Mouse (Mus musculus): ENCODE results near the gene Slc35f6. TPM values are rescaled to one million over a fixed set of nuclear protein-coding genes. Genes with fewer than 3 reads are reported as not detected.

Slc35f6 gene
- polyA plus RNA-seq, 1 experiment from 2014 or later = 33.0 TPM

- no peak overlapping the region for H3K4me2 ChIP-seq (ENCODE audit: low read length)
- ATAC-seq = no peak
These were observed 29.9 kb upstream of the Slc35f6 start for GRCm38 (mm10) chr5:30617851-30618250.

GRCm38 (mm10) chr5:30618376-30619003, 29.2 kb upstream of the Slc35f6 start:
- H3K27ac ChIP-seq (ENCODE audit: low read length) = no peak overlapping the region
- no peak for ATAC-seq
- no peak overlapping the region for H3K4me2 ChIP-seq (ENCODE audit: low read length)
- H3K36me3 ChIP-seq (ENCODE audit: control insufficient read depth, insufficient read depth, low read length) = no peaks in the 10 kb centered on the region
- WGBS = 85% methylated on average over 8 of the region's 8 CpGs
- H3K4me1 ChIP-seq (ENCODE audit: control insufficient read depth, insufficient read depth, low read length) = peaks cover 14% of the 10 kb centered on the region
- H3K9me3 ChIP-seq (replicated peaks; ENCODE audit: control insufficient read depth, low read length, poor library complexity, severe bottlenecking) = no peaks in the 10 kb centered on the region
- H3K9ac ChIP-seq (ENCODE audit: low read depth, low read length) = no peak overlapping the region
- no peak overlapping the region for H3K4me3 ChIP-seq (ENCODE audit: low read depth, low read length)
- H3K27me3 ChIP-seq (ENCODE audit: control insufficient read depth, insufficient read depth, low read depth, low read length) = peaks cover 18% of the 10 kb centered on the region

More at GRCm38 (mm10) chr5:30617851-30618250, 29.9 kb upstream of the Slc35f6 start:
- H3K9ac ChIP-seq (ENCODE audit: low read depth, low read length) = no peak overlapping the region
- peaks cover 13% of the 10 kb centered on the region for H3K4me1 ChIP-seq (ENCODE audit: control insufficient read depth, insufficient read depth, low read length)
- H3K9me3 ChIP-seq (replicated peaks; ENCODE audit: control insufficient read depth, low read length, poor library complexity, severe bottlenecking) = no peaks in the 10 kb centered on the region
- no peak overlapping the region for H3K4me3 ChIP-seq (ENCODE audit: low read depth, low read length)
- peaks cover 17% of the 10 kb centered on the region for H3K27me3 ChIP-seq (ENCODE audit: control insufficient read depth, insufficient read depth, low read depth, low read length)
- H3K27ac ChIP-seq (ENCODE audit: low read length) = no peak overlapping the region
- 34% methylated on average over 11 of the region's 11 CpGs for WGBS
- no peaks in the 10 kb centered on the region for H3K36me3 ChIP-seq (ENCODE audit: control insufficient read depth, insufficient read depth, low read length)

- peaks cover 14% of the 10 kb centered on the region for H3K4me1 ChIP-seq (ENCODE audit: control insufficient read depth, insufficient read depth, low read length)
- H3K9me3 ChIP-seq (replicated peaks; ENCODE audit: control insufficient read depth, low read length, poor library complexity, severe bottlenecking) = no peaks in the 10 kb centered on the region
- no peak overlapping the region for H3K9ac ChIP-seq (ENCODE audit: low read depth, low read length)
- H3K4me2 ChIP-seq (ENCODE audit: low read length) = no peak overlapping the region
- no peak for ATAC-seq
- H3K27ac ChIP-seq (ENCODE audit: low read length) = no peak overlapping the region
- no peak overlapping the region for H3K4me3 ChIP-seq (ENCODE audit: low read depth, low read length)
- no peaks in the 10 kb centered on the region for H3K36me3 ChIP-seq (ENCODE audit: control insufficient read depth, insufficient read depth, low read length)
- WGBS = 87% methylated on average over 2 of the region's 2 CpGs
- H3K27me3 ChIP-seq (ENCODE audit: control insufficient read depth, insufficient read depth, low read depth, low read length) = peaks cover 18% of the 10 kb centered on the region
These were observed 28.5 kb upstream of the Slc35f6 start for GRCm38 (mm10) chr5:30619211-30619610.

- ATAC-seq = no peak
- WGBS = over 99% methylated on average over 20 of the region's 20 CpGs
- H3K4me2 ChIP-seq (ENCODE audit: low read length) = no peak overlapping the region
- peaks cover 11% of the 10 kb centered on the region for H3K4me1 ChIP-seq (ENCODE audit: control insufficient read depth, insufficient read depth, low read length)
- peaks cover 18% of the 10 kb centered on the region for H3K27me3 ChIP-seq (ENCODE audit: control insufficient read depth, insufficient read depth, low read depth, low read length)
- H3K36me3 ChIP-seq (ENCODE audit: control insufficient read depth, insufficient read depth, low read length) = no peaks in the 10 kb centered on the region
- no peak overlapping the region for H3K27ac ChIP-seq (ENCODE audit: low read length)
- H3K9me3 ChIP-seq (replicated peaks; ENCODE audit: control insufficient read depth, low read length, poor library complexity, severe bottlenecking) = no peaks in the 10 kb centered on the region
- no peak overlapping the region for H3K9ac ChIP-seq (ENCODE audit: low read depth, low read length)
- no peak overlapping the region for H3K4me3 ChIP-seq (ENCODE audit: low read depth, low read length)
These were observed 27.2 kb upstream of the Slc35f6 start for GRCm38 (mm10) chr5:30620567-30620966.

- H3K4me1 ChIP-seq (ENCODE audit: control insufficient read depth, insufficient read depth, low read length) = peaks cover 11% of the 10 kb centered on the region
- no peak overlapping the region for H3K9ac ChIP-seq (ENCODE audit: low read depth, low read length)
- H3K4me2 ChIP-seq (ENCODE audit: low read length) = no peak overlapping the region; the same call in 1 of the 2 replicates
- 94% methylated on average over 9 of the region's 9 CpGs for whole genome bisulfite sequencing
- H3K4me3 ChIP-seq (ENCODE audit: low read depth, low read length) = no peak overlapping the region
- no peaks in the 10 kb centered on the region for H3K9me3 ChIP-seq (replicated peaks; ENCODE audit: control insufficient read depth, low read length, poor library complexity, severe bottlenecking)
- no peaks in the 10 kb centered on the region for H3K36me3 ChIP-seq (ENCODE audit: control insufficient read depth, insufficient read depth, low read length)
- H3K27ac ChIP-seq (ENCODE audit: low read length) = no peak overlapping the region
- peaks cover 18% of the 10 kb centered on the region for H3K27me3 ChIP-seq (ENCODE audit: control insufficient read depth, insufficient read depth, low read depth, low read length)
- ATAC-seq = no peak
These were observed 26.4 kb upstream of the Slc35f6 start for GRCm38 (mm10) chr5:30621211-30621790.

GRCm38 (mm10) chr5:30621844-30622176, 25.9 kb upstream of the Slc35f6 start:
- Histone ChIP-seq H3K9ac (ENCODE audit: low read depth, low read length) (peak overlapping the region; percentile 50; the same call in 1 of the 2 replicates), H3K4me1 (ENCODE audit: control insufficient read depth, insufficient read depth, low read length) (peaks cover 11% of the 10 kb centered on the region), H3K27ac (ENCODE audit: low read length) (no peak overlapping the region), H3K27me3 (ENCODE audit: control insufficient read depth, insufficient read depth, low read depth, low read length) (peaks cover 18% of the 10 kb centered on the region), H3K36me3 (ENCODE audit: control insufficient read depth, insufficient read depth, low read length) (no peaks in the 10 kb centered on the region), H3K4me2 (ENCODE audit: low read length) (peak overlapping the region; percentile 65), H3K9me3 (replicated peaks; ENCODE audit: control insufficient read depth, low read length, poor library complexity, severe bottlenecking) (no peaks in the 10 kb centered on the region), H3K4me3 (ENCODE audit: low read depth, low read length) (peak overlapping the region; percentile 37)
- WGBS = 49% methylated on average over 22 of the region's 22 CpGs
- ATAC-seq = 0 out of 2 replicates have a peak, but pooled peaks have one; percentile 6

GRCm38 (mm10) chr5:30622177-30622840, 25.4 kb upstream of the Slc35f6 start:
- H3K27ac ChIP-seq (ENCODE audit: low read length) = no peak overlapping the region
- peaks cover 18% of the 10 kb centered on the region for H3K27me3 ChIP-seq (ENCODE audit: control insufficient read depth, insufficient read depth, low read depth, low read length)
- H3K36me3 ChIP-seq (ENCODE audit: control insufficient read depth, insufficient read depth, low read length) = no peaks in the 10 kb centered on the region
- peaks cover 11% of the 10 kb centered on the region for H3K4me1 ChIP-seq (ENCODE audit: control insufficient read depth, insufficient read depth, low read length)
- ATAC-seq = peak; percentile 55
- H3K4me2 ChIP-seq (ENCODE audit: low read length) = peak overlapping the region; percentile 65
- peak overlapping the region; percentile 50 for H3K9ac ChIP-seq (ENCODE audit: low read depth, low read length)
- H3K4me3 ChIP-seq (ENCODE audit: low read depth, low read length) = peak overlapping the region; percentile 37
- H3K9me3 ChIP-seq (replicated peaks; ENCODE audit: control insufficient read depth, low read length, poor library complexity, severe bottlenecking) = no peaks in the 10 kb centered on the region
- 2% methylated on average over 65 of the region's 69 CpGs for WGBS

- H3K27ac ChIP-seq (ENCODE audit: low read length) = no peak overlapping the region
- 0% methylated on average over 10 of the region's 10 CpGs for WGBS
- peak overlapping the region; percentile 50 for H3K9ac ChIP-seq (ENCODE audit: low read depth, low read length)
- H3K9me3 ChIP-seq (replicated peaks; ENCODE audit: control insufficient read depth, low read length, poor library complexity, severe bottlenecking) = no peaks in the 10 kb centered on the region
- peaks cover 18% of the 10 kb centered on the region for H3K27me3 ChIP-seq (ENCODE audit: control insufficient read depth, insufficient read depth, low read depth, low read length)
- H3K36me3 ChIP-seq (ENCODE audit: control insufficient read depth, insufficient read depth, low read length) = no peaks in the 10 kb centered on the region
- no peak; the same call in 1 of the 2 replicates for ATAC-seq
- peak overlapping the region; percentile 37 for H3K4me3 ChIP-seq (ENCODE audit: low read depth, low read length)
- H3K4me1 ChIP-seq (ENCODE audit: control insufficient read depth, insufficient read depth, low read length) = peaks cover 11% of the 10 kb centered on the region
- peak overlapping the region; percentile 65 for H3K4me2 ChIP-seq (ENCODE audit: low read length)
These were observed 24.9 kb upstream of the Slc35f6 start for GRCm38 (mm10) chr5:30622841-30623185.

- Histone ChIP-seq H3K4me1 (ENCODE audit: control insufficient read depth, insufficient read depth, low read length) (peaks cover 11% of the 10 kb centered on the region), H3K4me3 (ENCODE audit: low read depth, low read length) (no peak overlapping the region), H3K27me3 (ENCODE audit: control insufficient read depth, insufficient read depth, low read depth, low read length) (peaks cover 18% of the 10 kb centered on the region), H3K4me2 (ENCODE audit: low read length) (no peak overlapping the region), H3K27ac (ENCODE audit: low read length) (no peak overlapping the region), H3K9ac (ENCODE audit: low read depth, low read length) (no peak overlapping the region), H3K9me3 (replicated peaks; ENCODE audit: control insufficient read depth, low read length, poor library complexity, severe bottlenecking) (no peaks in the 10 kb centered on the region), H3K36me3 (ENCODE audit: control insufficient read depth, insufficient read depth, low read length) (no peaks in the 10 kb centered on the region)
- ATAC-seq = no peak
- WGBS = 47% methylated on average over 2 of the region's 2 CpGs
These were observed 24.4 kb upstream of the Slc35f6 start for GRCm38 (mm10) chr5:30623380-30623779.

Measured in midbrain, embryonic 16.5 days (tissue).